Mouse (Mus musculus): ENCODE measurements at regions not wholly inside any gene's neighbourhood (a gene's known extent, or its start where the extent isn't known, plus 50 kb on each side); places are given as distances from the start of the nearest gene placed in this dataset.
A peak's percentile ranks its signal among the peaks of the same experiment; 100 is the strongest.

GRCm38 (mm10) chr1:190340715-190341114 lies 170.2 kb upstream of the Prox1 start:
- H3K27ac ChIP-seq (replicated peaks), result no peak overlapping the region
- no peak for ATAC-seq (replicated peaks)
- no peaks in the 10 kb centered on the region for H3K4me1 ChIP-seq
- no peak overlapping the region for H3K4me3 ChIP-seq
- H3K27me3 ChIP-seq, result peaks cover 35% of the 10 kb centered on the region
- H3K9me3 ChIP-seq, result no peaks in the 10 kb centered on the region
- WGBS, result 85% methylated on average over 8 of the region's 8 CpGs
- H3K9ac ChIP-seq (replicated peaks), result no peak overlapping the region
- no peaks in the 10 kb centered on the region for H3K36me3 ChIP-seq
- no peak overlapping the region for H3K4me2 ChIP-seq (replicated peaks)

GRCm38 (mm10) chr1:190334471-190334870 lies 164.0 kb upstream of the Prox1 start:
- no peaks in the 10 kb centered on the region for H3K9me3 ChIP-seq
- H3K27ac ChIP-seq (replicated peaks), result no peak overlapping the region
- WGBS, result 16% methylated on average over 2 of the region's 2 CpGs
- no peak for ATAC-seq (replicated peaks)
- H3K4me2 ChIP-seq (replicated peaks), result no peak overlapping the region
- H3K36me3 ChIP-seq, result no peaks in the 10 kb centered on the region
- H3K4me1 ChIP-seq, result peaks cover 15% of the 10 kb centered on the region
- H3K4me3 ChIP-seq, result no peak overlapping the region
- no peak overlapping the region for H3K9ac ChIP-seq (replicated peaks)
- H3K27me3 ChIP-seq, result peaks cover 18% of the 10 kb centered on the region; the same call in 1 of the 2 replicates

- peak; percentile 66 for ATAC-seq (replicated peaks)
- 10% methylated on average over 8 of the region's 8 CpGs for WGBS
- no peak overlapping the region for H3K4me2 ChIP-seq (replicated peaks)
These were observed 163.5 kb upstream of the Prox1 start for GRCm38 (mm10) chr1:190334053-190334452.

GRCm38 (mm10) chr1:190332001-190332400 lies 161.5 kb upstream of the Prox1 start:
- H3K36me3 ChIP-seq, result no peaks in the 10 kb centered on the region
- no peak overlapping the region for H3K9ac ChIP-seq (replicated peaks)
- WGBS, result 77% methylated on average over 3 of the region's 3 CpGs
- H3K4me3 ChIP-seq, result no peak overlapping the region
- H3K9me3 ChIP-seq, result no peaks in the 10 kb centered on the region
- peaks cover 10% of the 10 kb centered on the region; the same call in 1 of the 2 replicates for H3K27me3 ChIP-seq
- no peak for ATAC-seq (replicated peaks)
- H3K4me1 ChIP-seq, result peaks cover 15% of the 10 kb centered on the region
- no peak overlapping the region for H3K4me2 ChIP-seq (replicated peaks)
- no peak overlapping the region for H3K27ac ChIP-seq (replicated peaks)

More at GRCm38 (mm10) chr1:190334053-190334452, 163.5 kb upstream of the Prox1 start:
- no peak overlapping the region for H3K4me3 ChIP-seq
- H3K27me3 ChIP-seq, result peaks cover 18% of the 10 kb centered on the region; the same call in 1 of the 2 replicates
- no peak overlapping the region for H3K27ac ChIP-seq (replicated peaks)
- H3K4me1 ChIP-seq, result peaks cover 15% of the 10 kb centered on the region
- no peak overlapping the region for H3K9ac ChIP-seq (replicated peaks)
- no peaks in the 10 kb centered on the region for H3K9me3 ChIP-seq
- H3K36me3 ChIP-seq, result no peaks in the 10 kb centered on the region

- Histone ChIP-seq H3K4me1 (no peaks in the 10 kb centered on the region), H3K27ac (replicated peaks) (no peak overlapping the region), H3K27me3 (no peaks in the 10 kb centered on the region), H3K9me3 (no peaks in the 10 kb centered on the region), H3K4me3 (no peak overlapping the region), H3K9ac (replicated peaks) (no peak overlapping the region), H3K4me2 (replicated peaks) (no peak overlapping the region), H3K36me3 (no peaks in the 10 kb centered on the region)
- ATAC-seq (replicated peaks), result no peak
- WGBS, result 96% methylated on average over 6 of the region's 6 CpGs
These were observed 154.0 kb upstream of the Prox1 start for GRCm38 (mm10) chr1:190324562-190324961.

GRCm38 (mm10) chr1:190323671-190324070 lies 153.2 kb upstream of the Prox1 start:
- no peaks in the 10 kb centered on the region for H3K36me3 ChIP-seq
- ATAC-seq (replicated peaks), result no peak
- H3K4me2 ChIP-seq (replicated peaks), result no peak overlapping the region
- no peaks in the 10 kb centered on the region for H3K4me1 ChIP-seq
- no peak overlapping the region for H3K9ac ChIP-seq (replicated peaks)
- no peaks in the 10 kb centered on the region for H3K27me3 ChIP-seq
- no peaks in the 10 kb centered on the region for H3K9me3 ChIP-seq
- no peak overlapping the region for H3K27ac ChIP-seq (replicated peaks)
- WGBS, result 27% methylated on average over 9 of the region's 9 CpGs
- no peak overlapping the region for H3K4me3 ChIP-seq

GRCm38 (mm10) chr1:190316175-190316574 lies 145.7 kb upstream of the Prox1 start:
- WGBS, result 77% methylated on average over 5 of the region's 5 CpGs
- H3K9me3 ChIP-seq, result no peaks in the 10 kb centered on the region
- no peak overlapping the region for H3K27ac ChIP-seq (replicated peaks)
- H3K27me3 ChIP-seq, result peaks cover 8% of the 10 kb centered on the region
- H3K36me3 ChIP-seq, result no peaks in the 10 kb centered on the region
- H3K9ac ChIP-seq (replicated peaks), result no peak overlapping the region
- no peak for ATAC-seq (replicated peaks)
- no peak overlapping the region for H3K4me3 ChIP-seq
- H3K4me1 ChIP-seq, result no peaks in the 10 kb centered on the region
- no peak overlapping the region for H3K4me2 ChIP-seq (replicated peaks)

GRCm38 (mm10) chr1:190309831-190310230 lies 139.3 kb upstream of the Prox1 start:
- H3K4me2 ChIP-seq (replicated peaks), result no peak overlapping the region
- no peaks in the 10 kb centered on the region for H3K9me3 ChIP-seq
- H3K27ac ChIP-seq (replicated peaks), result no peak overlapping the region
- WGBS, result 85% methylated on average over 6 of the region's 6 CpGs
- ATAC-seq (replicated peaks), result no peak
- H3K9ac ChIP-seq (replicated peaks), result no peak overlapping the region
- no peak overlapping the region for H3K4me3 ChIP-seq
- H3K36me3 ChIP-seq, result no peaks in the 10 kb centered on the region
- H3K4me1 ChIP-seq, result no peaks in the 10 kb centered on the region
- peaks cover 6% of the 10 kb centered on the region; the same call in 1 of the 2 replicates for H3K27me3 ChIP-seq

- H3K4me1 ChIP-seq, result no peaks in the 10 kb centered on the region
- no peak for ATAC-seq (replicated peaks)
- H3K4me2 ChIP-seq (replicated peaks), result no peak overlapping the region
- H3K9ac ChIP-seq (replicated peaks), result no peak overlapping the region
- 94% methylated on average over 3 of the region's 3 CpGs for WGBS
- no peak overlapping the region for H3K27ac ChIP-seq (replicated peaks)
- H3K36me3 ChIP-seq, result no peaks in the 10 kb centered on the region
- H3K9me3 ChIP-seq, result no peaks in the 10 kb centered on the region
- no peak overlapping the region for H3K4me3 ChIP-seq
- H3K27me3 ChIP-seq, result no peaks in the 10 kb centered on the region; the same call in 1 of the 2 replicates
These were observed 137.2 kb upstream of the Prox1 start for GRCm38 (mm10) chr1:190307751-190308150.

GRCm38 (mm10) chr1:190297666-190298327 lies 127.3 kb upstream of the Prox1 start:
- H3K9me3 ChIP-seq, result no peaks in the 10 kb centered on the region
- no peaks in the 10 kb centered on the region for H3K36me3 ChIP-seq
- no peak overlapping the region for H3K4me3 ChIP-seq
- H3K4me1 ChIP-seq, result peaks cover 16% of the 10 kb centered on the region; the same call in 1 of the 2 replicates
- 45% methylated on average over 10 of the region's 10 CpGs for WGBS
- peak; percentile 98 for ATAC-seq (replicated peaks)
- no peak overlapping the region for H3K9ac ChIP-seq (replicated peaks)
- H3K4me2 ChIP-seq (replicated peaks), result no peak overlapping the region
- peaks cover 30% of the 10 kb centered on the region for H3K27me3 ChIP-seq
- H3K27ac ChIP-seq (replicated peaks), result no peak overlapping the region

- H3K9me3 ChIP-seq, result no peaks in the 10 kb centered on the region
- no peak overlapping the region for H3K4me3 ChIP-seq
- H3K27ac ChIP-seq (replicated peaks), result no peak overlapping the region
- no peak overlapping the region for H3K4me2 ChIP-seq (replicated peaks)
- H3K4me1 ChIP-seq, result no peaks in the 10 kb centered on the region
- H3K27me3 ChIP-seq, result peaks cover 31% of the 10 kb centered on the region
- no peak for ATAC-seq (replicated peaks)
- H3K36me3 ChIP-seq, result no peaks in the 10 kb centered on the region
- no peak overlapping the region for H3K9ac ChIP-seq (replicated peaks)
- WGBS, result 96% methylated on average over 11 of the region's 11 CpGs
These were observed 119.5 kb upstream of the Prox1 start for GRCm38 (mm10) chr1:190290061-190290460.

GRCm38 (mm10) chr1:190286481-190287145 lies 116.1 kb upstream of the Prox1 start:
- H3K9ac ChIP-seq (replicated peaks), result no peak overlapping the region
- H3K27me3 ChIP-seq, result peaks cover 14% of the 10 kb centered on the region; the same call in 1 of the 2 replicates
- WGBS, result 70% methylated on average over 17 of the region's 17 CpGs
- H3K4me3 ChIP-seq, result no peak overlapping the region
- H3K9me3 ChIP-seq, result no peaks in the 10 kb centered on the region
- no peak overlapping the region for H3K4me2 ChIP-seq (replicated peaks)
- H3K36me3 ChIP-seq, result no peaks in the 10 kb centered on the region
- no peak overlapping the region for H3K27ac ChIP-seq (replicated peaks)
- H3K4me1 ChIP-seq, result no peaks in the 10 kb centered on the region
- ATAC-seq (replicated peaks), result no peak
